Mouse (Mus musculus) heart, adult 10 weeks (tissue): Measurements from ENCODE around the gene Ankrd24. TPM values are rescaled to one million over a fixed set of nuclear protein-coding genes. Genes with fewer than 3 reads are reported as not detected.

Experiments
- polyA plus RNA-seq: library from polyadenylated mRNA; stranded (reverse); fragments of 350-450 nt; fragmentation: Illumina TruSeq; extraction: RNeasy Lipid Tissue Mini Kit (QIAGEN cat#74804); gene quantifications from one replicate; pipeline ENCODE4 v1.2.3, GENCODE M21; 2014; ENCODE audit warnings: low read depth, low replicate concordance

Ankrd24 gene
- polyA plus RNA-seq = 19.0 TPM

DNA sequence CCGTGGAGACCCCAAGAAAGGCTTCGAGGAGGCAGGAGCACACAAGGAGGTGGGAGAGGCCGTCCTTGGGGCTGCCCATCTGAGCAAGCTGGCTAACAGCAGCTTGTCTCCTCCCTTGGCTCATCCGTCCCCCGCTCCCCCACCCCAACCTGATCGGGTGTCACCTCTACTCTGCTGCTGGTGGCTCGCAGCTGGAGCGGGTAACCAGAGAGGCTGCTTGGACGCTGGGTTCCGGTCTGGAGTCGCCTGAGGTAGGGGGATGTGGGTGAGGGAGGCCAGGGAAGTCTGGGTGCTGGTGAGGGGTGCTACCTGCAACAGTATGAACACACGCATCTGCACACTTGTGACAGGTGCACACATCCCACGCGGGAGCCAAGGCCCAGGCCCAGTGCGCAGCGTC is at the start of gene Ankrd24:
Ankrd24 (plus strand) TSS at position 151 of the 400 bp plus-strand sequence.

DNA sequence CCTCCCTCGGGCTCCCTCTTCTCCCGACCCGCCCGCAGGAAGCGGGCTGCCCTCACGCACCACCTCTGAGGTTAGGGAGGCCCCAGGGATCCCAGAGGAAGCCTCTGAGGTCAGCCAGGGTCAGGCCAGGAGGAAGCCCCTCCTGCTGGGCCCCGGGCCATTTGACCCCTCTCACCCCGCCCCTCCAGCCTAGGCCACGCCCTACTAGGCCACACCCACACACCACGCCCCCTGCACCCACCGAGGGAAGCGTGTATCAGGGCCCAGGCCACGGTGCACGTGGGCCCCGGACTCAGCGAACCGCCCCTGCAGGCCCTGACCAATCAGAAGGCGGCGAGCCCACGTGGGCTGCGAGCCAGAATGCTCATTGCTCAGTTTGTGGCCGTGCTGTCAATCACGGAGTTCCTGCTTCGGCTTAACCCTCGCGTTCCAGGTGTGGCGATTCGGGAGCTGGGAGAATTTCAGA is 27.6 kb upstream of the Ankrd24 start, which contains the start of gene Tle6:
Tle6 (minus strand) TSS at position 336 of the 466 bp plus-strand sequence.

GRCm38 (mm10) chr10:81605974-81606751 is 22.2 kb upstream of the Ankrd24 start, which contains the start of gene BC025920:
TSS of gene BC025920 (plus strand) at chr10:81606270.

DNA sequence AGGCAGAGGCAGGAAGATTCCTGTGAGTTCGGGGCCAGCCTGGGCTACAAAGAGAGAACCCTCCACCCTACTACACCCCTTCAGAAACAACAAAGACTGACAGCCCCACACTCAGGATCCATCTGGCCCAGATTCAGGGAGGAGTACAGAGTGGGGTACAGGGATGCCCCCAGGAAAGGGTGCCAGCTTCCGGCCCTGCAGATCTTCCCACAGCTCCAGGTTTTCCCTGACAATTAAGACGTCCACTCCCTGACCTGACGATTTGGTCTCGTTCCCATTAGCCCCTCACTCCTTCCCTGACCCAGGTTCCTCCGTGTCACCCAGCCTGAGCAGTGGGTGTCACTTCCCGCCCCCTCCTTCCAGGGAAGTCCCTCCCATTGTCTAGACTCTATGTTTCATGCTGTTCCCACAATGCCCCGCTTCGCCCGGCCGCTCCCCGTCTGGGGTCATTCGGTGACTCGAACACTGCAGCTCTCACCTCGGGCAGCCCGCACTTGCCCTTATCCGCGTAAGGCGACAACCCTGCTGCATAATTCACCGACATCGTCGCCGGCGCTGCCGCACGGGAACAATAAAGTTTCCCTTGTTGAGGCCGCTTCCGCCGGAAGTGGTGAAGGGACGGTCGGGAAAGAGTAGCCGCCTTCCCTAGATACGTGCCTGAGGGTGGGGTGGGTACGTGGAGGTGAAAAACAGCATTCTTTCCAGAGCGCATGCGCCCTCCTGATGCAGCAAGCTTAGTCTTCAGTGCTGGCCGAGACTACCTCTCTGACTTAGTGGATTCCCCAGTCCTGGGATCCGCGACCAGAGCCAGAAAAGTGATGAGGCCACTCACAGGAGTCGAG is 1.1 kb upstream of the Ankrd24 start, which contains the start of gene Sirt6:
Sirt6 (minus strand) TSS at position 804 of the 842 bp plus-strand sequence.

GRCm38 (mm10) chr10:81648803-81649775 is 20.7 kb downstream of the Ankrd24 start, which contains the start of gene Gm10778:
TSS of gene Gm10778 (plus strand) at chr10:81649059.

Other genes starting within 250 kb of the Ankrd24 start
- 54.8 TPM for gene Dohh, start 244.1 kb upstream of the Ankrd24 start, polyA plus RNA-seq
- gene Gm48551, start 244.1 kb upstream of the Ankrd24 start, polyA plus RNA-seq = 2.0 TPM
- not detected for gene Gm48552, start 239.5 kb upstream of the Ankrd24 start, polyA plus RNA-seq
- 6.5 TPM for gene Smim24, start 235.5 kb upstream of the Ankrd24 start, polyA plus RNA-seq
- 69.1 TPM for gene Nfic, start 172.9 kb upstream of the Ankrd24 start, polyA plus RNA-seq
- gene Celf5, start 145.8 kb upstream of the Ankrd24 start, polyA plus RNA-seq = 0.50 TPM
- gene Ncln, start 132.1 kb upstream of the Ankrd24 start, polyA plus RNA-seq = 59.9 TPM
- 0.65 TPM for gene S1pr4, start 128.4 kb upstream of the Ankrd24 start, polyA plus RNA-seq
- 2.3 TPM for gene Gna15, start 104.3 kb upstream of the Ankrd24 start, polyA plus RNA-seq
- gene Gna11, start 83.3 kb upstream of the Ankrd24 start, polyA plus RNA-seq = 52.1 TPM
- 1,032 TPM for gene Aes, start 69.1 kb upstream of the Ankrd24 start, polyA plus RNA-seq
- 16.3 TPM for gene Tle2, start 54.0 kb upstream of the Ankrd24 start, polyA plus RNA-seq
- 14.7 TPM for gene Tle6, start 27.5 kb upstream of the Ankrd24 start, polyA plus RNA-seq
- 5.9 TPM for gene BC025920, start 22.3 kb upstream of the Ankrd24 start, polyA plus RNA-seq
- gene Sirt6, start 743 bp upstream of the Ankrd24 start, polyA plus RNA-seq = 8.1 TPM
- 2.7 TPM for gene Gm10778, start 20.5 kb downstream of the Ankrd24 start, polyA plus RNA-seq
- 4.7 TPM for gene Zfp433, start 76.3 kb downstream of the Ankrd24 start, polyA plus RNA-seq
- gene Gm3055, start 142.6 kb downstream of the Ankrd24 start, polyA plus RNA-seq = 3.5 TPM
- gene Gm4767, start 183.6 kb downstream of the Ankrd24 start, polyA plus RNA-seq = 0.68 TPM
- gene Gm32687, start 235.4 kb downstream of the Ankrd24 start, polyA plus RNA-seq = 2.2 TPM